ENCODE assay signal across 8 mouse cellular contexts in genomic region chr15:27935772-27936746, GRCm38 (mm10).
DNase-seq lines count a peak whose midpoint lies in the region; ATAC-seq and TF ChIP-seq lines count a peak whose summit lies in the region.

No protein-coding gene starts in this region.

- H3K4me1 ChIP-seq in lung, embryonic 14.5 days (ENCODE audit: insufficient read depth) = peaks cover 19% of the 10 kb centered on the region
- peaks cover 32% of the 10 kb centered on the region for H3K4me1 ChIP-seq in forebrain, embryonic 11.5 days (replicated peaks; ENCODE audit: control insufficient read depth, insufficient read depth, low read length)
- H3K4me1 ChIP-seq in limb, embryonic 12.5 days (replicated peaks) = peaks cover 62% of the 10 kb centered on the region
- H3K4me1 ChIP-seq in olfactory bulb, adult 2 months (ENCODE audit: control insufficient read depth, insufficient read depth, low read length) = peaks cover 31% of the 10 kb centered on the region

- no peaks in the 10 kb centered on the region for H3K36me3 ChIP-seq in lung, embryonic 14.5 days (ENCODE audit: insufficient read depth)
- H3K36me3 ChIP-seq in forebrain, embryonic 11.5 days (ENCODE audit: control insufficient read depth, insufficient read depth, low read length) = no peaks in the 10 kb centered on the region
- H3K36me3 ChIP-seq in limb, embryonic 12.5 days = no peaks in the 10 kb centered on the region

- DNase-seq in lung, embryonic 14.5 days = peak; percentile 69
- DNase-seq in lung, adult 18-20 months = no peak
- DNase-seq in forebrain, embryonic 11.5 days (ENCODE audit: low spot score) = no peak
- DNase-seq in left cerebral cortex, postnatal 4 days = no peak
- no peak for DNase-seq in thymus, adult 18-20 months
- DNase-seq in lung, postnatal 10 days = no peak

- H3K9ac ChIP-seq in lung, embryonic 14.5 days = no peak overlapping the region
- peak overlapping the region; percentile 71; the same call in 1 of the 2 replicates for H3K9ac ChIP-seq in forebrain, embryonic 11.5 days (ENCODE audit: low read length)
- no peak overlapping the region for H3K9ac ChIP-seq in limb, embryonic 12.5 days (replicated peaks)

- no peak for TF ChIP-seq POLR2A in olfactory bulb, adult 2 months (IDR thresholded peaks at IDR 0.05; ENCODE audit: insufficient read depth, low read depth, low read length)

- H3K4me2 ChIP-seq in lung, embryonic 14.5 days = no peak overlapping the region
- 0 out of 2 replicates have a peak overlapping the region, but pooled peaks have one; percentile 80 for H3K4me2 ChIP-seq in forebrain, embryonic 11.5 days (ENCODE audit: low read depth, low read length, severe bottlenecking)
- H3K4me2 ChIP-seq in limb, embryonic 12.5 days = no peak overlapping the region; the same call in 1 of the 2 replicates

- H3K27me3 ChIP-seq in lung, embryonic 14.5 days (ENCODE audit: insufficient read depth, low read length) = no peaks in the 10 kb centered on the region
- H3K27me3 ChIP-seq in forebrain, embryonic 11.5 days (ENCODE audit: control insufficient read depth, insufficient read depth, low read length) = no peaks in the 10 kb centered on the region
- peaks cover 19% of the 10 kb centered on the region for H3K27me3 ChIP-seq in limb, embryonic 12.5 days

- ATAC-seq in lung, embryonic 14.5 days (ENCODE audit: insufficient read depth) = 0 out of 2 replicates have a peak, but pooled peaks have one; percentile 9
- no peak for ATAC-seq in forebrain, embryonic 11.5 days (replicated peaks; ENCODE audit: low FRiP score)
- ATAC-seq in limb, embryonic 12.5 days (ENCODE audit: insufficient number of reproducible peaks, insufficient read depth, low FRiP score, low TSS enrichment, low read depth) = peak; percentile 21; the same call in 1 of the 2 replicates

- no peaks in the 10 kb centered on the region for H3K9me3 ChIP-seq in lung, embryonic 14.5 days (ENCODE audit: low read depth, low read length)
- H3K9me3 ChIP-seq in forebrain, embryonic 11.5 days (ENCODE audit: control insufficient read depth, low read length) = no peaks in the 10 kb centered on the region
- no peaks in the 10 kb centered on the region for H3K9me3 ChIP-seq in limb, embryonic 12.5 days

- H3K4me3 ChIP-seq in lung, embryonic 14.5 days (ENCODE audit: low read depth, low read length) = no peak overlapping the region
- no peak overlapping the region for H3K4me3 ChIP-seq in forebrain, embryonic 11.5 days (ENCODE audit: low read depth, low read length)
- no peak overlapping the region for H3K4me3 ChIP-seq in limb, embryonic 12.5 days (replicated peaks)
- no peak overlapping the region for H3K4me3 ChIP-seq in olfactory bulb, adult 2 months (ENCODE audit: insufficient read depth, low read depth, low read length)

- WGBS in lung, embryonic 14.5 days = 59% methylated on average over 12 of the region's 12 CpGs
- WGBS in forebrain, embryonic 11.5 days = 78% methylated on average over 12 of the region's 12 CpGs
- WGBS in limb, embryonic 12.5 days = 38% methylated on average over 12 of the region's 12 CpGs
- 88% methylated on average over 12 of the region's 12 CpGs for WGBS in olfactory bulb, adult 2 months

- intact Hi-C loops in left cerebral cortex, postnatal 4 days (cut with DNase I) = no loop called here

- TF ChIP-seq CTCF in lung, embryonic 14.5 days (IDR thresholded peaks at IDR 0.05; ENCODE audit: low read depth) = no peak
- no peak for TF ChIP-seq CTCF in olfactory bulb, adult 2 months (IDR thresholded peaks at IDR 0.05; ENCODE audit: insufficient read depth, low read depth, low read length)

- no peak overlapping the region for H3K27ac ChIP-seq in lung, embryonic 14.5 days (ENCODE audit: low read depth)
- H3K27ac ChIP-seq in forebrain, embryonic 11.5 days (ENCODE audit: low read depth, low read length) = peak overlapping the region; percentile 86
- H3K27ac ChIP-seq in limb, embryonic 12.5 days = no peak overlapping the region
- H3K27ac ChIP-seq in olfactory bulb, adult 2 months (ENCODE audit: insufficient read depth, low read depth, low read length) = 0 out of 2 replicates have a peak overlapping the region, but pooled peaks have one; percentile 13

Comparison
In these comparisons a context has a peak if more than half of its experiments do, and no peak if none do; other contexts are left out.
1. H3K27ac ChIP-seq: peak in forebrain, embryonic 11.5 days (single experiment) and olfactory bulb, adult 2 months (single experiment); none in lung, embryonic 14.5 days (single experiment) and limb, embryonic 12.5 days (single experiment).